Mouse (Mus musculus) embryo, embryonic 11 days (tissue): Measurements from ENCODE around the gene Degs2.
"Not testable (repeated sequence)": the region's sequence is repeated elsewhere in the genome, so short reads cannot be mapped to it uniquely, and the experiment has no call there.

Experiments used
- DNase-seq: peaks from one replicate; pipeline ENCODE4 v3.0.0-alpha.2; 2015

Degs2 gene

DNA sequence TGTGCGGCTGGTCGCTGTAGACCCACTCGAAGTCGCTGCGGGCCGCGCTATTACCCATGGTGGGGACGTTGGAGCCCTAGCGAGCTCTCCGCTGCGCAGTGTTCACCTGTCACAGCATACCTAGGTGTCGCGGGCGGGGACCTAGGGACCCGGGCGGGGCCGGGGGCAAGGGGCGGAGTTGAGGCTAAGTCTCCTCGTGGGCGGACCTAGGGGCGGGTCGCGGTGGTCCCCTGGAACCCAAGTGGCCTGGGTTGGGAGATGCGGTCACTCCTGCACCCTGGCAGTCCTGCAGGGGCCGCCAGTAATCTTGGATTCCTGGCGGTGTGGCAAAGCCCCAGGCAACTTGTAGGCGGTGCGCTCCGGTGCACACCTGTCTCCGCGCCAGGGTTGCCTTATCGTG is at the start of gene Degs2:
Gene Degs2, minus strand, starts transcription at position 131 of the 400 bp plus-strand sequence.
- peak; percentile 30 for DNase-seq

DNA sequence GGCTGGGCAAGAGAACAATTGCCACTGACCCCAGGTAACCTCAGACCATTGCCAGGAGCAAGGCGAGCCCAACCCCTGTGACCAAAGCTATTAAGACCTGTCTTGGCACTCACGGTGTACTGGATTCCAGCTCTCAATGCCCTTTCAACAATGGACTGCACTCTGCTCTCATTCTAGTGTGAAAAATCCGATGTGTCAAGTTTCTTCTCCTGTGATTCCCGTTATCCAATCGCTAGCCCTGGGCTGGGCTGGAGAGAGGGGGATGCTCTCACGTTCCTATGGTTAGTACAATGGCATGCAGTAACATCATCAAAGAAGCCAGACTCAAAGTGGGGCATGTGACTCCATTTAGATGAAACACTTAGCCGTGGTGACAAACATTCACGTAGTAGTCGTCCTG is 49.7 kb upstream of the Degs2 start:
- no peak for DNase-seq

DNA sequence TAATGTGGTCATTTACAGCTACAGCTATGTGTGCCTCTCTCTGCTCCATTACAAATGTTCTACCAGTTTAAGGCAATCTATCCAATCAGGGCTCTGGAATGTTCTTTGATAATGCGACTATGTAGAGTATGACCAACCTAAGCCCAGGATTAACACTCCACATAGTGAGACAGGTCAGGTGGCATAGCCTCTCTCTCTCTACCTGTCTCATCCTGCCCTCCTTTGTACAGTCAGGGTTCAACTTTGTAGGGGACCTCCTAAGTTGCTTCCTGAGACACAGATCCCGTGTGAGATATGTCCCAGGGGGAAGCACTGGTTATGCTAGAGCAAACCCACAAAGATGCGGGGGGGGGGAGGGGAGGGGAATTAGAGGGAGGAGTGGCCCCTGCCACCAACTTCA is 48.1 kb upstream of the Degs2 start:
- DNase-seq: no peak

DNA sequence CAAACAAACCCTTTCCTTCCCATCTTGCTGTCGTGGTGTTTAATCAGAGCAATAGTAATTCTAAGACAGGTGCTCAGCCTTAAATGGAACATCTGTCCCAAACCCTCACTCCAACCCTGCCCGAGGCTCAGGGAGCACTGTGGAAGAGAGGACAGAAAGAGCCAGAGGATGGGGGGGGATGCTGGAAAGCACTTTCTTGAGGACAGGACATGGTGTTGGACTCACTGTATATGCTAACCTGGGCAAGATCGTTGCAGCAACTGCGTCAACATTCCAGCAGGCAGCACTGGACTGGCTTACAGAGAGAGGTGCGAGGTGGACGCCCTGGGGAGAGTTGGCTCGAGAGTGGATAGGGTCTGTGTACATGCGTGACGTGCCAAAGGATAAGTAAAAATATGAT is 47.3 kb upstream of the Degs2 start:
- DNase-seq: no peak

DNA sequence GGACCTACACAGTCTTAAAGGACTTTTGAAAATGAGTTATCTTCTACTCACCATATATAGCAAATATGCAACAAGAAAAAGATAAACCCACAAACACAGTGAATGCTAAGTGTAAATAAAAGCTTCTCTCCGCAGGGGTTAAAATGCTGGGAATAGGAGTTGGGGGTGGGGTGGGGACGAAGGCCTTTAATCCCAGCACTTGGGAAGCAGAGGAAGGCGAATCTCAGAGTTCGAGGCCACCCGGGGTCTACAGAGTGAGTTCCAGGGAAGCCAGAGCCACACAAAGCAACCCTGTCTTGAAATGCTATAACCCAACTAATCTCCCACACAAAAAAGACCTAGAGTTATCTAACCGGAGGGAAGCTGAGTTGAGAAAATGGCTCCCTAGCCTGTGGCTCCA is 46.9 kb upstream of the Degs2 start:
- DNase-seq: no peak

DNA sequence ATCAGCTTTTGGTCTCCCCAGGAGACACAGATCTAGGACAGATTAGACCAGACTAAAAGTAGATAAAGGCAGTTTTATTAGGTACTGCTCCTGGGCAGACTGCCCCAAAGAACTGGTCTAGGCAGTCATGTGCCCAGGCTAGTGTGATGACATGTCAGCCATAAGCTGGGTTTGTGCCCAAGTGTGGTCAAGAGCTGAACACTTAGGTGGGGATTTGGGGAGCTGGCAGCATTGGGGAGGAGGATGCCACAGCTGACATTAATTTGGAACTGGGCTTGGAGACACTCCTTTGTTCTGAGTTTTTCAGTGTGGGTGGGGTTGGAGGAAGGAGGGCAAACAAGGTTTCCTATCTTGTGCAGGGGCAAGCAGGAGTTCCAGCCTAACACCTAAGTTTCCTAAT is 43.9 kb upstream of the Degs2 start:
- DNase-seq: no peak

DNA sequence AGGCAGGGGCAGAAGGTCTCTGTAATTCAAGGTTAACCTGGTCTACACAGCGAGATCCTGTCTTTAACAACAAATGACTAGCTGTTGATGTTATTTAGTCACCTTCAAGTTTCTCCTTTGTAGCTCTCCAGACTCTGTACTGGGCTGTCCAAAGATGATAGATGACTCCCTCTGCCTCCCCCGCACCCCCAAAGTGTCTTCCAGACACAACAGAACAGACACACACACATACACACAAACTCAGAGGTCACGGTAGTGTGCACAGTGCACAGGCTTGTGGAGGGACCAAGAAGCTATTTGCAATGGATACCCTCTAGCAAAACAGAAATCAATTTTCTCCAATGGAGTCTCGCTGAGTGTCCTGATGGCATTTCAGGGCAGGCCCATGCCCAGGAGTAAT is 40.1 kb upstream of the Degs2 start:
- DNase-seq: no peak

DNA sequence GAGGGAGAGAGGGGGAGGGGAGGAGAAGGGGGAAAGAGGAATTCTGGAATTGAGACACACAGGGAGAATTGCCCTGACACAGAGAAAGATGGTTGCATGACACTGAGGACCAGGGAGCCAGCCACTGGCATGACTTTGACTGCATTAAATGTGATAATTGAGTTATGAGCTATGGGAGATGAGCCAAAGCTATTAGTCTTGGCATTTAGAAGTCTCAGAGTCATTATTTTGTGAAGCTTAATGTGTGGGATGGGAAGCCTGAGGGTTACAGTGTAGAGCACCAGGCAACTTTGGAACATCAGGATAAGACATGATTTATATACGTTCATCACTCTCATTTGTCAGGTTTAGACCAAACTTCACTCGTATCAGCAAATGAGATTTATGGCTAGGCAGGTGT is 39.4 kb upstream of the Degs2 start:
- no peak for DNase-seq

DNA sequence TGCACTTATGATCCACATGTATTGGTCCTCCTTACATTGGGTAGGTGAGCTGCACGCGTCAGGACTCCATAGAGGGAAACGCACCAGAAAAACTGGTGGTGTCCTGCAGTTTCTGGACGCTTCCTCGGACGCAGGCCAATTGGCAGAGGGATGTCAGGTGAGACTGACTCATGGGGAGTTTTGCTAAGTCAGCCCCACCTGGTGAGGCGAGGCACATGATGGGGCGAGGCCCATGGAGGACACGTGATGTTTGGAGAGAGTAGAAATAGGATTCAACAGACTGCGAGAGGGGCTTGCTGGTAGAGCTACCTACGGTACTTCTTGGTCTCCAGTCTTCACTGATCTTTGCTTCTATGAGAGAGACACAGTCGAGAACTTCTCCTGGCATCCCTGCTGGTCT is 36.6 kb upstream of the Degs2 start:
- no peak for DNase-seq

DNA sequence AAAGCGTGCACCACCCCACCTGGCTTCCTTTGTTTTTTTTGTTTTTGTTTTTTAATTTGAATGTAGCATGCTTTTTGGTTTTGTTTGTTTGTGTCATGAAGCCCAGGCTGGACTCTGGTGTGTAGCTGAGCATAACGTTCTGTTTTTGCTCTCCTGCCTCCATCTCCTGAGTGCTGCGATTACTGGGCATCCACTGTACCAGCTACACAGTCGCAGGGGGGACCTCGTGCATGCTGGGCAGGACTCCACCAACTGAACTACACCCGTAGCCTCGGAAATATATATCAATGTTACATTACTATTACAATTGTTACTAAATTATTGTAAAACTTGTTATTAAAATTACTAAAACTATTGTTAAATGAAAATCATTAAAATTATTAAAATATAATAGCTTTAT is 35.7 kb upstream of the Degs2 start:
- DNase-seq: no peak

DNA sequence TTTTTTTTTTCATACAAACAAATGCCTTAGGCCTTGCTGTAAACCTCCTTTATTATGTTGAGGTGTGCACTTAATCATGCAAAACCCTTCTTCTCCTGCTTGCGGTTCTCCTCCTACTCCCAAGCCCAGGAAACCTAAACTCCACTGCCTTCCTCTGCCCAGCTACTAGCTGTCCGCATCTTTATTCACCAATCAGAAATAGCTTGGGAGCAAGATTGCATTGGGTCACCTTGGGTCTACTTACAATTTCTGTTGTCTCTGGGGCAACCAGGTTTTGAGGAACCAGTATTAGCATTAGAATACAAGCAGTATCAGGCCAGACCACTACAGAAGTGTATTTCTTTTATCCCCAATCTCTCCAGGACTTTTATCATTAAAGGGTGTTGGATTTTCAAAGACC is 32.3 kb upstream of the Degs2 start:
- DNase-seq: no peak

DNA sequence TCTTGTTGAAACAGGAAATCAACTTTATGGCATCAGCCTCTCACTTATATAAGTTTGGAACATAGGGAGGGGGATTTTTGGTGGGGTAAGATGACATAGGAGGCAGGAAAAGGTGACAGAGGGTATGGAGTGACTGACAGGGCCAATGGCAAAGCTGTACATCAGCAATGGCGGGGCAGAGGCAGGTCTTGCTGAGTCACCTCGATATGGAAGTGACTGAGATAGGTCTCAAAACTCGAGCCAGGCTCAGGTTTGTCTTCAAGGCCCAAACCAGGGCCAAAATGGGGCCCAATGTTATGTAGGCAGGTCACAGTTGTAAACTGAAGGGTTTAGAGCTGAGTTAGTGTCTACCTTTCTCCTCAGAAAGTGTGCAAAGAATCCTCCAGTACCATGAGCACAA is 21.7 kb upstream of the Degs2 start:
- no peak for DNase-seq

DNA sequence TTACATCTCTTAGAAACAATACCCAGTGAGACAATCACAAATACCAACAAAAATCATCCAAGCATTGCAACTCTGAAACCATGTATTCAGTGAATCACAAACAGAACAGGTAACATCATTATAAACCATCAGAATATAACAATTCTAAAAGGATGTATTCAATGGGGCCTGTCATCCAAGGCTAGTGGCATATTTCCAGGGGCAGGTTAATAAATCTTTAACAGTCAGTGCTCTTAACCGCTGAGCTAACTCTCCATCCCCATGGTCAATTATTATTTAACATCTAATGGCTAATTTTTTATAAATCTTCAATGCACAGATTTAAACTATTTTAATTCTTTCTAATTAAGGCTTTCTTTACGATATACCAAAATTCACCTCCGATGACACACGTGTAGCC is 20.3 kb upstream of the Degs2 start:
- DNase-seq: no peak

DNA sequence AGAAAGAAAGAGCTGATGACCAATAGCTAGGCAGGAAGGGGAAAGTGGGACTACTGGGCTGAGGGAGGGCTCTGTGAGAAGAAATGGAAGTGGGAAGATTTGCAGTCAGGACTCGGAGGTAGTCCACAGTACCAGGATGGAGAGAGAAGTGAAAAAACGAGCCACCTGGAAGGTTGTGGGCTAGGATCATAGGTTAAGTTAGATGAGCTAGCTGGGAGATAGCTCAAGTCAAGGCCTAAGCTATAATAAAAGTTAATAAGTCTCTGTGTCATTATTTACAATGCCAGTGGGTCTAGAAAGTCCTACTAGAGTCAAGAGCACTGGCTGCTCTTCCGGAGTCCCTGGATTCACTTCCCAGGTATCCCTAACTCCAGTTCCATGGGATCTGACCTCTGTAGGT is 16.4 kb upstream of the Degs2 start:
- DNase-seq: no peak

DNA sequence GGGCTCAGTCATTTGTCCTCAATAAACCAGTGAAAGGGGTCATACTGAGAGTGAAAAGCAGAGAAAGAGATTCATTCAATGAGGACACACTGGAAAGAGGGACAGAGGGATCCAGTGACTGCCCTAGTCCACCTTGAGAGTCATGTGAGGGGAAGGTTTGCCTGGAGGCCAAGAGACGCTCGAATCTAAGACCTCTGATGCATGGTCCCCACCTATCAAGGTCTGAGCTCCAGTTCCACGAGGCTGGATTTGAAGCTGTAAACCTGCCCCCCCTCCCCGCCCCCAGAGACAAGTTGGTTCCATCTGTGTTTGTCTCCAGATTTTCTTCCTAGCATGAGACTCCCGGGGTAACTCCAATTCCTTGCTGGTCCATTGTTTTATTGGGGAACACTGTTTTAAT is 13.7 kb upstream of the Degs2 start:
- no peak for DNase-seq

DNA sequence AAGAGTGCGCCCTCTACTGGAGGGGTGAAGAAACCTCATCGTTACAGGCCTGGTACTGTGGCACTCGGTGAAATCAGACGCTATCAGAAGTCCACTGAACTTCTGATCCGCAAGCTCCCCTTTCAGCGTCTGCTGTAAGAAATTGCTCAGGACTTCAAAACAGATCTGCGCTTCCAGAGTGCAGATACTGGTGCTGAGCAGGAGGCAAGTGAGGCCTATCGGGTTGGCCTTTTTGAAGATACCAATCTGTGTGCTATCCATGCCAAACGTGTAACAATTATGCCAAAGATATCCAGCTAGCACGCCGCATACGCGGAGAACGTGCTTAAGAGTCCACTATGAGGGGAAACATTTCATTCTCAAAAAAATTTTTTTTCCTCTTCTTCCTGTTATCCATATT is 11.9 kb upstream of the Degs2 start:
- not testable (repeated sequence) for DNase-seq

DNA sequence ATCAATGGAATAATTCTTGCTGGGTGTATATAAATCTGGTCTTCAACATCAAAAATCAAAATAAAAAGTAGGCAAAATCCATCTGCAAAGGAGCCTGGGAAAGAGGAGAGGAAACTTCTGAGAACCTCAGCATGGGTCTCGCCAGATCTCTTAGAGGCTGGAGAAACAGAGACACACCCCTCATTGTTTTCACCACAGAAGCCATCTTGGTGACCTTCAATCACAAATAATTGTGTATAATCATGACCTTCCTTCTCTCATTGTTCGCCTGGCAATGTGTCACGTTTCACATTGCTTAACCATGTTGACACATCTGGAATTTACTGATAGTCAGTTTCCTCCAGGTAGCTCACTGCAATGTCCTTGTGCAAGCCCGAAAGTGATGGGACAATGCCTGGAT is 10.4 kb upstream of the Degs2 start:
- DNase-seq: no peak

DNA sequence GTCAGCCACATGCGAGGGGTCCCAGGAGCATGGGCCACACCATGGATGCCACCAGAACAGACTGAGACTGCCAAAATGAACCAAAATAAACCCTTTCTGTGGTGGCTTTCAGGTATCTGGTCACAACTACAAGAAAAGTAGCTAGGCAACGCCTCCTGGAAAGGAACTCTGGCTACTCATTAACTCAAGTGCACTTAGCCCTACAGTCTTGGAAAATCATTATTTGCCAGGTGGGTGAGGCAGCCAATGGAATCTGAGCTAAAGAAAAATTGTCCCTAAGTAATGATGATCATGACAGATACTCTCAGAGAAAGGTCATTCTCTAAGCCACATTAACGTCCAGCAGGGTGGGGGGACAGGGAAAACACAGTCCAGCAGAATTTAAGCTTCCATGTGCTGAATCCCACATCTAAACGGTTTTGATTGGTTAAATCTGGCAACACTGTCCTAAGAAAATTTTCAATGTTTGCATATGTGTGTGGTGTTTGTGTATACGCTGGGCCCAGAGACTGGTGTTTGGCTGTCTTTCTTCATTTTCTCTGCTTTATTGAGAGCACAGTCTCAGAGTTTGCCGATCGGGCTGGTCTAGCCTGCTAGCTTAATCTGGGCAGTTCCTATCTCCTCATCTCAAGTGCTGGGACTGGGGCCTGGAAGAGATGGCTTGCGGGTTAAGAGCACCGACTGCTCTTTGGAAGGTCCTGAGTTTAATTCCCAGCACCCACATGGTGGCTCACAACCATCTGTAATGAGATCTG is 8.9 kb upstream of the Degs2 start:
- no peak for DNase-seq

DNA sequence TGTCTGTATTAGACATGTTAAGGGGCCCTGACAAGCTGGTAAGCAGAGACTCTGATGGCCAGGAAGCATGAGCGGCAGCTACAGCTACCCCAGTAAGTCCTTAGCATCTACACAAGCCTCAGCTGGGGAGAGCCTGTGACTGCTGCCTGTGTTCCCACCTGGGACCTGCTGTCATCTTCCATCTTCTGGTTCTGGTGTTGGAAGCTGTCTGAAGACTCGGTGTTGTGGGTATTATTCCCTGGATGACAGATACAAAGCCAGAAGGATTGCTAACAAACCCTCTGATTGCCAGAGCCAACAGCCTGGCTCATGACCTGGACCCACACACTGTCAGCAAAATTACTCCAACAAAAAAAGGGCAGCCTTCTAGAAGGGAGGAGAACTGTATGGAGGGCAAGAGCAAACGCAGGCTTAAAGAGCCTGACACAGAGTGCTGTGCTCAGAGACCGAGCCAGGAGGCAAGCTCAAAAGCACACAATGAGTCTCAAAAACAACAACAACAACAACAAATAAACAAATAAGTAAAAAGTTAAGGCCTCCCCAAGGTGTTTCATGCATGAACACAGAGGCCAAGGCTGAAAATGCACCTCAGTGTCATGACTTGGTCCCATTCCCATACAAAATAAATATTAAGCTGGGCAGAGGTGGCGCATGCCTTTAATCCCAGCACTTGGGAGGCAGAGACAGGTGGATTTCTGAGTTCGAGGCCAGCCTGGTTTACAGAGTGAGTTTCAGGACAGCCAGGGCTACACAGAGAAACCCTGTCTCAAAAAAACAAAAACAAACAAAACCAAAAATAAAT is 8.1 kb upstream of the Degs2 start:
- no peak for DNase-seq

DNA sequence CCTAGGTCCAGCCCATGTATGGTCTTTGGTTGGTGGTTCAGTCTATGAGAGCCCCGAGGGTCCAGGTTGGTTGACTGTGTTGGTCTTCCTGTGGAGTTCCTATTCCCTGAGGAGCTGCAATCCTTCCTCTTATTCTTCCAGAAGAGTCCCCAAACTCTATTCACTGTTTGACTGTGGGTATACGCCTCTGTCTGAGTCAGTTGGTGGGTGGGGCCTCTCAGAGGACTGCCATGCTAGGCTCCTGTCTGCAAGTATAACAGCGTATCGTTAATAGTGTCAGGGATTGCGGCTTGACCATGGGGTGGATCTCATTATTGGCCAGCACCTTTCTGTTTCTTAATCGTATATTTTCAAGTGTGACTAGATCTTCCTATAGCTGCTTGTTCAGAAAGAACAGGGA is 7.3 kb upstream of the Degs2 start:
- no peak for DNase-seq

DNA sequence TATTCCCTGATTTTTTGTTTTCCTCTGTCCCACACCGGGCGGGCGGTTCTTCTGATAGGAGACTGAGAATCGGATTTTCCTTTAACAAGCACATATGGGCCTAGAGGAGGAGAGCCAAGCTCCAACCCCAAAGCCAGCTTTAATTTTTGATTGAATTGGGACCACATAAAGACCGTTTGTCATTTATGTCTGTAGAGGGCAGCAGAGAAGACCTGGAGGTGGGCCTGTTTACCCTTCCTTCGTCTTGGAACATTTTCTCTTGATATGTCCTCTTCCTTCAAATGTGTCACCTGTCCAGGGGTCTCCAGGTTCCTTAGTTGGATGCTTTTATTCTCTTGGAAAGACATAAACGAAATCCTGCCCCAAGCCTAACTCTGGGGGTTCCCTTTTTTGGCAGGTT is 4.0 kb upstream of the Degs2 start:
- DNase-seq: peak; percentile 30

DNA sequence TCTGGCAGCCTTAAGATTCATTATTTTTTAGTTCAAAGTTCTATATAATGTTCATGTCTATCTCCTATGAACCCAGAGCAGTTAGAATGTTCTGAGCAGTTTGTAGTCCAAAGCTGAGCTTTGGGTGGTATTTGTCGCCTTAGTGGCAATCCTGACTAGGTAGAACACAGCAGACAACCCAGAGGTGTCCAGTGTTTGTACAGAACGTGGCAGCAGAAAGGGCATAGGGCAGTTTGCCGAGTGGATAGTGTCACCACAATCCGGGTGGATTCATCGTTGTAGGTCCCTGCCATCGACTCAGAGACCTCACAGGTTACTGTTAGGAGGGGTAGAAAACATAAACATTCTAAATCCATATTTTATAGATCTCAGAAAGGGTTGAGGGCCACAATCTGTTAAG is 3.4 kb upstream of the Degs2 start:
- no peak for DNase-seq

DNA sequence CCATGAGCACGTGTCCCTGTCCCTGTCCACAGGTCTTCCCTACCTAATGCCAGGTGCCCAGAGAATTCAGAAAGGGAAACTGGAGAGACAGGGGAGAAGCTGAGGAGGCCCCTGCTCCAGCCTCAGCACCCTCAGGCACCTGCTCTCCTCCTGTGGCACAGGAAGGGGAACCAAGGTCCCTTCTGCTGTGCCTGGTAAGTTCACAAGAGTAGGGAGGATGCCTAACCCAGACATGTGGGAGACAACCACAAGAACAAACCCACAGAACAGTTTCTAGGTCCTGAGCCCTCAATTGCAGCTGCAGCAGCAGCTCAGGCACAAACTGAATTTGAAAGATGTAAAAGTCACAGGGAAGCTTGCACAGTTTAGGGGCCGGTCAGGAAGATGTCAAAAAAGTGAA is 894 bp downstream of the Degs2 start:
- no peak for DNase-seq

DNA sequence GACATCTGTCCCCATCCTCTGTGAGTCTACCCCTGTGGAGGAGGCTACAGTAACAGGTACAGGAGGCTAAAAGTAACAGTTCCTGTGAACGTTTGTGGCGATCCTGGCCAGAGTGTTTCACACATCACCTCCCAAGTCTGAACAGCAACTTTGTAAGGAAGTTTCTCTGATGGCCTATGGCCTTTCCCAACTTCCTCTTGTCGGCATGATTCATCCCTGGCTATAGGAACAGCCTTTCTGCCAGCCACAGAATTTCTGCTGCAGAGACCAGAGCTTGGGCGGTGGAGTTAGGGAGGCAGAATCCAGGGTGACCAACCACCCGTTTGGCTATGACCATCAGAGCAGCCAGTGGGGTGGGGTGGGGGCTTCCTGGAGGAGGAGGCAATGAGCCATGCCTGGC is 2.1 kb downstream of the Degs2 start:
- no peak for DNase-seq

DNA sequence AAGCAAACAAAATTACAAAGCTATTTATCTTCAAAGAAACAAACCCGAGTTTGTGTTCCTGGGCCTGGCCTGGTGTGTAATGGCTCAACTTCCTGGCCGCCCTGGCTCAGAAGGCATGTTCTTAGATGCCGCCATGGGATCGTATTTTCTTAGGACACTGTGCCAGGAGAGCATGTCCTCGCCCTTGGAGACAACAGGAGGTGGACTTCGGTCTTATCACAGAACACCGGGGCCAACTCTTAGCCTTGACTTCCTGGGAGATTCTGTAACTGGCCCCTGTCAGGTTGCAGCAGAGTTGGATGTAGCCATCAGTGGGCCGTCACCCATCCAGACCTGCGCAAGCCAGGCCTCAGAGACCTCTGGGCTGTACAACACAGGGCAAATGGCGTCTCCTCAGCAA is 2.5 kb downstream of the Degs2 start:
- no peak for DNase-seq
